Comparison of ENCODE assay signal across 7 mouse cellular contexts in the genomic region with DNA sequence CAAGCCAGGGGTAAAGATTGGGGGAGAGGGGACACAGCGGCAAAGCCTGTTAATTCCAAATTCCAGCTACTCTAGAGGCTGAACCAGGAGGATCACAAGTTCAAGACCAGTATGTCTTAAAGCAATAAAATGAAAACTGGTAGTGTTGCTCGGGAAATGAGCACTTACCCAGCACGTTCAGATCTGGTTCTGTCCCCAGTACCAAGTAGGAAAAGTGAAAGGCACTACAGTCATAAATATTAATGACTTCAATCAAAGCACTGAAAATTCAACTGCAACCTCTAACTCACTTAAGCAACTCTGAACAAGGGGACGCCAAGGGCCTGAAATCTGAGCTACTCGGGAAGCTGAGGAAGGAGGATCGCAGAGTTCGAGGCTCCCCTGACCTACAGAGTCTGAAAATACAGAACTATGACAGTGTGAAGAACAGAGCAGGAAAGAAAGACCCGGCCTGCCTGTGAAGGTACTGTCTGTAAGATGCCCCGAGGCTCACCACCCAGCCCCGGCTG. TPM values are rescaled to one million over a fixed set of nuclear protein-coding genes. Genes with fewer than 3 reads are reported as not detected.
DNase-seq lines count a peak whose midpoint lies in the region; ATAC-seq and TF ChIP-seq lines count a peak whose summit lies in the region.

No protein-coding gene starts in this region.

- WGBS in neural tube, embryonic 11.5 days = 3% methylated on average over 10 of the region's 10 CpGs
- 2% methylated on average over 10 of the region's 10 CpGs for WGBS in limb, embryonic 13.5 days
- WGBS in stomach, postnatal 0 days = 11% methylated on average over 10 of the region's 10 CpGs

- peak overlapping the region; percentile 86 for H3K4me2 ChIP-seq in neural tube, embryonic 11.5 days (ENCODE audit: low read depth)
- H3K4me2 ChIP-seq in limb, embryonic 13.5 days (replicated peaks) = peak overlapping the region; percentile 75
- H3K4me2 ChIP-seq in stomach, postnatal 0 days (replicated peaks; ENCODE audit: low read depth) = peak overlapping the region; percentile 92

- no peak for TF ChIP-seq POLR2A in embryonic fibroblast, embryonic 13.5 days (IDR thresholded peaks at IDR 0.05; ENCODE audit: low read depth, low read length)

- TF ChIP-seq EP300 in stomach, postnatal 0 days (optimal IDR thresholded peaks at IDR 0.05) = no peak

- H3K27me3 ChIP-seq in neural tube, embryonic 11.5 days (ENCODE audit: control insufficient read depth, insufficient read depth, low read length) = no peaks in the 10 kb centered on the region
- no peaks in the 10 kb centered on the region for H3K27me3 ChIP-seq in limb, embryonic 13.5 days
- no peaks in the 10 kb centered on the region for H3K27me3 ChIP-seq in stomach, postnatal 0 days (ENCODE audit: control insufficient read depth, insufficient read depth, low read length)

- H3K27ac ChIP-seq in neural tube, embryonic 11.5 days (ENCODE audit: low read depth, low read length) = peak overlapping the region; percentile 35; the same call in 1 of the 2 replicates
- no peak overlapping the region for H3K27ac ChIP-seq in embryonic fibroblast, embryonic 13.5 days (ENCODE audit: insufficient read depth, low read length)
- H3K27ac ChIP-seq in limb, embryonic 13.5 days = peak overlapping the region; percentile 76; the same call in 1 of the 2 replicates
- peak overlapping the region; percentile 86 for H3K27ac ChIP-seq in stomach, postnatal 0 days (replicated peaks)

- no peak for ATAC-seq in neural tube, embryonic 11.5 days (ENCODE audit: insufficient read depth, low FRiP score, low TSS enrichment)
- ATAC-seq in limb, embryonic 13.5 days (ENCODE audit: low FRiP score, low read depth) = no peak; the same call in 1 of the 2 replicates
- no peak; the same call in 1 of the 2 replicates for ATAC-seq in stomach, postnatal 0 days (ENCODE audit: low FRiP score, low TSS enrichment)
- no peak for ATAC-seq in megakaryocyte-erythroid progenitor cell, adult 5-6 weeks (replicated peaks; ENCODE audit: low FRiP score, low TSS enrichment, poor library complexity, severe bottlenecking)

- H3K36me3 ChIP-seq in neural tube, embryonic 11.5 days (ENCODE audit: control insufficient read depth, insufficient read depth, low read length) = no peaks in the 10 kb centered on the region
- peaks cover 11% of the 10 kb centered on the region; the same call in 1 of the 2 replicates for H3K36me3 ChIP-seq in limb, embryonic 13.5 days
- no peaks in the 10 kb centered on the region for H3K36me3 ChIP-seq in stomach, postnatal 0 days (ENCODE audit: control insufficient read depth, insufficient read depth, low read length)

- H3K4me1 ChIP-seq in neural tube, embryonic 11.5 days (ENCODE audit: control insufficient read depth, insufficient read depth, low read length) = peaks cover 3% of the 10 kb centered on the region; the same call in 1 of the 2 replicates
- no peaks in the 10 kb centered on the region; the same call in 1 of the 2 replicates for H3K4me1 ChIP-seq in embryonic fibroblast, embryonic 13.5 days (ENCODE audit: control insufficient read depth, insufficient read depth, low read length)
- peaks cover 46% of the 10 kb centered on the region for H3K4me1 ChIP-seq in limb, embryonic 13.5 days
- 0 out of 2 replicates have a peak, but pooled peaks cover 3% of the 10 kb centered on the region for H3K4me1 ChIP-seq in stomach, postnatal 0 days (replicated peaks; ENCODE audit: control insufficient read depth, insufficient read depth)

- DNase-seq in neural tube, embryonic 11.5 days (ENCODE audit: low spot score) = no peak
- DNase-seq in neural tube, embryonic 10.5 days (ENCODE audit: extremely low spot score, low spot score) = no peak
- DNase-seq in stomach, postnatal 0 days (ENCODE audit: low spot score) = no peak
- DNase-seq in cerebellum, postnatal 14 days = no peak

- TF ChIP-seq CTCF in embryonic fibroblast, embryonic 13.5 days (IDR thresholded peaks at IDR 0.05; ENCODE audit: borderline replicate concordance, insufficient read depth, low read length) = no peak
- no peak for TF ChIP-seq CTCF in stomach, postnatal 0 days (IDR thresholded peaks at IDR 0.05; ENCODE audit: low read depth)

- no peaks in the 10 kb centered on the region for H3K9me3 ChIP-seq in neural tube, embryonic 11.5 days (ENCODE audit: control insufficient read depth, low read length)
- no peaks in the 10 kb centered on the region for H3K9me3 ChIP-seq in limb, embryonic 13.5 days
- H3K9me3 ChIP-seq in stomach, postnatal 0 days (ENCODE audit: control insufficient read depth, low read length) = no peaks in the 10 kb centered on the region

- peak overlapping the region; percentile 83 for H3K9ac ChIP-seq in neural tube, embryonic 11.5 days (ENCODE audit: low read length)
- H3K9ac ChIP-seq in limb, embryonic 13.5 days = peak overlapping the region; percentile 89
- peak overlapping the region; percentile 87 for H3K9ac ChIP-seq in stomach, postnatal 0 days (ENCODE audit: low read length)

- peak overlapping the region; percentile 72 for H3K4me3 ChIP-seq in neural tube, embryonic 11.5 days (ENCODE audit: low read depth, low read length)
- peak overlapping the region; percentile 97 for H3K4me3 ChIP-seq in embryonic fibroblast, embryonic 13.5 days (ENCODE audit: insufficient read depth, low read length)
- H3K4me3 ChIP-seq in limb, embryonic 13.5 days = peak overlapping the region; percentile 86
- peak overlapping the region; percentile 79 for H3K4me3 ChIP-seq in stomach, postnatal 0 days (ENCODE audit: low read depth, low read length)

RNA-seq across cellular contexts. Expression of a gene that starts 0.5 kb away (rescaled TPM):
- polyA plus RNA-seq in neural tube, embryonic 11.5 days (2014; fragmentation: Nextera tagmentation; extraction: Ambion mirVana) = 87.2 and 89.2 TPM in 2 replicates
- 55.0 and 60.7 TPM in 2 replicates for polyA plus RNA-seq in embryonic fibroblast, embryonic 13.5 days (2011; ENCODE audit: insufficient read length, low read depth, missing spikeins)
- polyA plus RNA-seq in limb, embryonic 13.5 days (2015; fragmentation: Nextera tagmentation; extraction: Ambion mirVana) = 133 and 134 TPM in 2 replicates
- 113 TPM in 2 replicates for polyA plus RNA-seq in stomach, postnatal 0 days (2015; fragmentation: Nextera tagmentation; extraction: Ambion mirVana)
- total RNA-seq in megakaryocyte-erythroid progenitor cell, adult 5-6 weeks (2014; fragmentation: Nextera tagmentation) = 3.5 and 14.2 TPM in 2 replicates
- total RNA-seq in megakaryocyte-erythroid progenitor cell, adult 5-6 weeks (2017) = 13.0 and 15.1 TPM in 2 replicates

RNA-seq across cellular contexts. Expression of a gene that starts 31.7 kb away (rescaled TPM):
- 2.7 and 3.5 TPM in 2 replicates for polyA plus RNA-seq in neural tube, embryonic 11.5 days (2014; fragmentation: Nextera tagmentation; extraction: Ambion mirVana)
- polyA plus RNA-seq in embryonic fibroblast, embryonic 13.5 days (2011; ENCODE audit: insufficient read length, low read depth, missing spikeins) = 0.33 TPM in 1 of 2 replicates, not detected in the other
- 0.45 and 0.46 TPM in 2 replicates for polyA plus RNA-seq in limb, embryonic 13.5 days (2015; fragmentation: Nextera tagmentation; extraction: Ambion mirVana)
- 0.13 and 0.17 TPM in 2 replicates for polyA plus RNA-seq in stomach, postnatal 0 days (2015; fragmentation: Nextera tagmentation; extraction: Ambion mirVana)
- not detected in 2 replicates for total RNA-seq in megakaryocyte-erythroid progenitor cell, adult 5-6 weeks (2014; fragmentation: Nextera tagmentation)
- not detected in 2 replicates for total RNA-seq in megakaryocyte-erythroid progenitor cell, adult 5-6 weeks (2017)
